Mouse (Mus musculus) intestine, embryonic 16.5 days (tissue): Measurements from ENCODE around the gene Gp5. TPM values are rescaled to one million over a fixed set of nuclear protein-coding genes. Genes with fewer than 3 reads are reported as not detected.
A peak's percentile ranks its signal among the peaks of the same experiment; 100 is the strongest.

Source experiments
- ATAC-seq: fragments of 200-750 bp; cut with Nextera tagmentation; 2 replicates; pipeline ENCODE4 v1.8.0; 2017; ENCODE audit warnings: moderate TSS enrichment, moderate library complexity
- H3K27ac ChIP-seq: fragments of 300-500 bp; sonication (generic); 2 replicates; pipeline ENCODE4 v1.5.1; 2014; ENCODE audit warnings: mild to moderate bottlenecking, low read length
- H3K27me3 ChIP-seq: fragments of 300-500 bp; sonication (generic); replicated peaks from 2 replicates; pipeline ENCODE4 v1.6.1; 2014; ENCODE audit warnings: low read length, control low read depth, mixed read lengths; ENCODE audit not compliant: control insufficient read depth, insufficient read depth
- H3K36me3 ChIP-seq: fragments of 300-500 bp; sonication (generic); 2 replicates; pipeline ENCODE4 v1.6.1; 2014; ENCODE audit warnings: low read length, control low read depth; ENCODE audit not compliant: control insufficient read depth, insufficient read depth
- H3K4me1 ChIP-seq: fragments of 300-500 bp; sonication (generic); 2 replicates; pipeline ENCODE4 v1.6.1; 2014; ENCODE audit warnings: low read length, control low read depth, mixed read lengths; ENCODE audit not compliant: control insufficient read depth, insufficient read depth
- H3K4me2 ChIP-seq: fragments of 300-500 bp; sonication (generic); 2 replicates; pipeline ENCODE4 v1.6.1; 2014; ENCODE audit warnings: low read depth, low read length, control low read depth
- H3K4me3 ChIP-seq: fragments of 300-500 bp; sonication (generic); 2 replicates; pipeline ENCODE4 v1.5.1; 2014; ENCODE audit warnings: mild to moderate bottlenecking, low read length
- H3K9ac ChIP-seq: fragments of 300-500 bp; sonication (generic); 2 replicates; pipeline ENCODE4 v1.6.1; 2014; ENCODE audit warnings: low read depth, low read length
- H3K9me3 ChIP-seq: fragments of 300-500 bp; sonication (generic); 2 replicates; pipeline ENCODE4 v1.6.1; 2016; ENCODE audit warnings: low read length, control low read depth; ENCODE audit not compliant: control insufficient read depth
- WGBS: fragments of 180-500 bp; shearing (Covaris S2); extraction: QIAGEN DNeasy Blood & Tissue Kit; methylation state at CpG from one replicate; pipeline ENCODE4 v1.1.7; 2014; 5-methylcytosine and 5-hydroxymethylcytosine counted together
- polyA plus RNA-seq: library from polyadenylated mRNA; unstranded; fragments of >200 nt; fragmentation: Nextera tagmentation; extraction: Ambion mirVana; gene quantifications from 2 replicates; pipeline ENCODE4 v1.2.1, GENCODE M21; 2015

The Gp5 gene
- polyA plus RNA-seq, 1 experiment from 2014 or later = 0.42 TPM

DNA sequence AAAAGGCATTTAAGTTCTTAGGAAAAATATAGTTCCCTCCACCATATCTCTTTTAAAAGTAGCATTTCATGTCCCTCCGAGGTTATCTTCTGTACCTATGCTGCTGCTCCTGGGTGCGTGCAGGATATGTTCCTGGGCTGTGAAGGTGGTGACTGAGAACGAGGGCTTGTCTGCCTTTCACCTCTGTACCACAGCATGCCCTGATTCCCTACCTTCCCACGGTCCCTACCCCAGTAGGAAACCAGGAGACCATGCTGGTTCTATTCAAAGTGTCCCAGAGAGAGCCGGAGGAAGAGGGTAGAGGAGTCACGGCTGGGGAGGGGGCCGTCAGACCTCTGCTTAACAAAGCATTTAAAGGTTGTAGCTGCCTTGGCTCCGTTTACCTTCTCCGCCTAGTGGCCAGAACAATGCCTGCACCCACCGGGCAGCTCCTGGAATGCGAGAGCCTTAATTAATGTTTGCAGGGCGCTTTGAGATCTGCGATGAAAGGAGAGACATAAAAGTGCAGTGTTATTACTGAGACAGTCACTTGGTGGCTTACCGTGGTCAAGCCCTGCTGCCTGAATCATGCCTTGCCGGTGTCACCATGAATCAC, 26.7 kb downstream of the Gp5 start:
- 3% methylated on average over 15 of the region's 15 CpGs for WGBS
- H3K4me3 ChIP-seq = peak overlapping the region; percentile 1; the same call in 1 of the 2 replicates

DNA sequence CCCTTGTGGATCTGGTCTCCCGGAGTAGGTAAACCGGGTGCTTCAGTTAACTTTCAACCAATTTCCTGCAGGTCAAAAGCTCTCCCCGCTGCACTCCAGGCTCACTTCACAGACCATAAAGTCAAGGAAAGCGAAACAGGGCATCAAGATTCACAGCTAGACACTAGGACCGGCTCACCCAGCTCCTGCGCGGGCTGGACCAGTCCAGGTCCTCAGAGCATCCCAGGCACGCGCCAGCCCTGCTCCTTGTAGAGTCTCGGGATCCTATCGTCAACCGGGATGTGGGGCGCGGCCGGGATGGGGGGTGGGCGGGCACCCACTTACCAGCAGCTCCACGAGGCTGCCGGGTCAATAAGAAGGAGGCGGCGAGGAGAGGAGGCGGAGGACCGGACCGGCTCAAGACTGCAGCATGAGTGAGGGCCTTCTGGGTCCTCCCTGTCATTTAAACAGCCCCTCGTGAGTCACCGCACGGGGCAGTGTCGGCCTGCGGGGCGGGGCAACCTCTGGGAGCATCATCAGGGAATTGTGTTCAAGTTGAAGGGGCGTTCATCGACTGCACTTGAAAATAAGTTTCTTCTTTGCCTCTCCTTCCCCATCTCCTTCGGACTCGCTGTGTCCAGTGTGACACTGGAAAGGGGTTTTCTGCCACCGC, 27.6 kb downstream of the Gp5 start, which contains the start of gene Lrrc15:
Lrrc15 (minus strand) TSS at position 413 of the 652 bp plus-strand sequence.
- no peak within 1 kb of the TSS for H3K27ac ChIP-seq
- WGBS = 5% methylated on average over 34 of the region's 34 CpGs
- peak within 1 kb of the TSS; percentile 34 for H3K4me3 ChIP-seq
- no peaks in the 10 kb centered on the region for H3K9me3 ChIP-seq
- H3K36me3 ChIP-seq = no peaks in the 10 kb centered on the region
- ATAC-seq = peak; percentile 39; the same call in 1 of the 2 replicates
- H3K4me2 ChIP-seq = peak within 1 kb of the TSS; percentile 56
- no peaks in the 10 kb centered on the region; the same call in 1 of the 2 replicates for H3K27me3 ChIP-seq
- H3K4me1 ChIP-seq = peaks cover 26% of the 10 kb centered on the region
- peak within 1 kb of the TSS; percentile 55 for H3K9ac ChIP-seq

More for the DNA sequence above, 26.7 kb downstream of the Gp5 start:
- Histone ChIP-seq H3K4me2 (peak overlapping the region; percentile 36), H3K4me1 (peaks cover 26% of the 10 kb centered on the region), H3K9ac (peak overlapping the region; percentile 49; the same call in 1 of the 2 replicates), H3K36me3 (no peaks in the 10 kb centered on the region), H3K27ac (no peak overlapping the region), H3K9me3 (no peaks in the 10 kb centered on the region), H3K27me3 (no peaks in the 10 kb centered on the region; the same call in 1 of the 2 replicates)
- ATAC-seq = peak; percentile 43; the same call in 1 of the 2 replicates

DNA sequence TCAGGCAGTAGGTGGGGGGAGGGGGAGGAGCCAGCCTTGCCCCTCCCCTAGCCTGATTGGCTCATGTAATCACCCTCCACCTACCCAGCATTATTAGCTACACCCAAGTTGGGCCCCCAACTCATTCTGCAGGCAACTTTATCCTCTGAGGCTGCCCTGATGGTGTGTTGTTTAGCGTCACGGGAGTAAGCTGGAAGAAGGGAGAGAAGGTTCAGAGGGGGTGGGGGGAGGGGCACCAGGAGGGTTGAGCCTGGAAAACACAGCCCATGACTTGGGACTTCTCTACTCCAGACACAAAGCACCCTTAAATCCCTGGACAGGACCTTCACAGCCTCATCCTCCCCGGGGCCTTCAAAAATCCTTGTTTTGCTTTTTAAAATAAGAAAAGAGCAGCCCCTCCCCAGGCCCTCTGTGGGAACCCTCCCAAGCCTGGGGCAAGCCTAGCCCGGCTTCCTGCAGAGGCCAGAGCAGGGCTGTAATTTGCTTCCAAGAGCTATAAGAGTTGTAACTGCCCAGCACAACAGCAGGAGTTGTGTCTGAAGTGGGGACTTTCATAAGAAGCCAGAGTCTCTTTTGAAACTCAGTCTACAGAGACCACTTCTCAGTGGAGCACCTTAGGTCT, 29.8 kb downstream of the Gp5 start:
- Histone ChIP-seq H3K27me3 (no peaks in the 10 kb centered on the region; the same call in 1 of the 2 replicates), H3K4me1 (peaks cover 23% of the 10 kb centered on the region), H3K4me3 (no peak overlapping the region), H3K27ac (no peak overlapping the region), H3K36me3 (no peaks in the 10 kb centered on the region), H3K9me3 (no peaks in the 10 kb centered on the region), H3K9ac (no peak overlapping the region), H3K4me2 (no peak overlapping the region)
- no peak for ATAC-seq
- 21% methylated on average over 4 of the region's 4 CpGs for WGBS

DNA sequence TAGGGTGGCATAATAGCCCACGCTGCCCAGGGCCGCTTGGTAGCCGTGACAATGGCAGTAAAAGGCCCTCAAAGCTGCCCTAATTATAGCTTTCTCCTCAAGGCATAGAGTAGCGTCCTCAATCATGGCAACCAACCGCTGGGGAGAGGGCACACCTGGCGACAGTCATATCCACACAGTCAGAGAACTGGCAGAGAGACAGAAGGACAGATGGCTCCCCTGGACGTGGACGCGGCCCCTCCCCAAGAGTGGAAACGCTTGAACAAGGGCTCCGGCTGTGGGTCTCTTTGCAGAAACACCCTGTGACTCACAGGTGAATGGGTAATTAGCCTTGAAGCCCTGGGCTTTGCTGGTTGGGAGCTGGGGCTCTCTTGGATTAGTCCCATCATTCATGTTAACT, 32.2 kb downstream of the Gp5 start:
- Histone ChIP-seq H3K4me2 (no peak overlapping the region), H3K36me3 (no peaks in the 10 kb centered on the region), H3K9ac (no peak overlapping the region), H3K27me3 (no peaks in the 10 kb centered on the region; the same call in 1 of the 2 replicates), H3K4me3 (no peak overlapping the region), H3K27ac (no peak overlapping the region), H3K9me3 (no peaks in the 10 kb centered on the region), H3K4me1 (peaks cover 16% of the 10 kb centered on the region)
- ATAC-seq = no peak
- WGBS = 74% methylated on average over 11 of the region's 11 CpGs

DNA sequence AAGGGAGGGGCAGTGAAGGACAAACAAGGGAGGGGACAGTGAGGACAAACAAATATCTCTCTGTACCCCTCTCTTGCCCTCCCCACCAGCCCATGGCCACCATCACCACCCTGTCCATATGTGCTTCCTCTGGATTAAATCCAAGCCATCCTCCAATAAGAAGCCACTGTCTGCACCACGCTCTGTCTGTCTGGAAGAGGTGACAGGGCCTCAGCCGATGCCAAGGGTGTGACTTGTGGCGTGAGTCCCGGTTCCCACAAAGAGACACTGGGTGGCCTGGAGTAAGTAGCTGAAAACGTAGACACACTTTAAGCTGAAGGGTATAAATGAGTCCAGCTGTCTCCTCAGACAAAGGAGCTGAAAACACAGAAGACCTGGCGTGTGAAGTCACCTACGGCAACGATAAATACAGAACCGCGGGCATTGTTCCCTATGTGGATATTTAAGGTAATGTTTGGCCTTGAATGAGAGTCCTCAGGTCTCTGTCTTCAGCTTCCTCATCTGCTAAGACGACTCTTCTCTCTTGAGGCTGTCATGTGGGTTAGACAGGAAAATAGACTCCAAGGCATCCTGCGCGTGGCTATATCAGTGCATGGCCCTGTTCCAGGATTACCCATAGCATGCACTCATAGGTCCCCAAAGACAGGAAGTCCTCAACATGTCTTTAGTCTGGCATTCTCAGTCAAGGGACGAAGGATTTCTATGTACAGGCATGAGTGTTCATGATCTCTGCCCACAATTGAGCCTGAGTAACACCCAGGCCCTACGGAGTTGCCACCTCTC, 34.8 kb downstream of the Gp5 start:
- H3K9ac ChIP-seq = no peak overlapping the region
- H3K4me2 ChIP-seq = no peak overlapping the region
- ATAC-seq = no peak
- no peaks in the 10 kb centered on the region for H3K36me3 ChIP-seq
- peaks cover 3% of the 10 kb centered on the region; the same call in 1 of the 2 replicates for H3K4me1 ChIP-seq
- H3K27me3 ChIP-seq = no peaks in the 10 kb centered on the region
- H3K27ac ChIP-seq = no peak overlapping the region
- 76% methylated on average over 15 of the region's 15 CpGs for WGBS
- H3K9me3 ChIP-seq = no peaks in the 10 kb centered on the region
- H3K4me3 ChIP-seq = no peak overlapping the region

DNA sequence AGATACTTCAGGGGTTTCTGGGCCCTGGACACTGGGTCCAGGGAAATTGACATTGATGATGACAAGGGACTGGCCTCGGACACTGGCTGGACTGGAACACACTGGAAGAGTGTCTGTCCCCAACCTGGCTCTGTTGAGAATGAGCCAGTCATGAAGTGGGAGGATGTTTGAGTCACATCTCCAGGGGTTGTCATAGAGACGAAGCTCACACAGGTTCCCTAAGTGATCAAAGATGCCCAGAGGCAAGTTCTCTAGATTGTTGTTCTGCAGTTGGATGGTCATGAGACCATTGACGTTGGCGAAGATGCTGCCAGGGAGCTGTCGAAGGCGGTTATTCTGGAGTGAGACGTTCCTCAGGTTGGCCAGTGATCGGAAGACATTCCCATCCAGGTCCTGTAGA, 37.5 kb downstream of the Gp5 start:
- no peak overlapping the region for H3K4me3 ChIP-seq
- H3K9ac ChIP-seq = no peak overlapping the region
- H3K9me3 ChIP-seq = no peaks in the 10 kb centered on the region
- no peak overlapping the region for H3K27ac ChIP-seq
- no peak for ATAC-seq
- H3K27me3 ChIP-seq = no peaks in the 10 kb centered on the region
- no peak overlapping the region for H3K4me2 ChIP-seq
- no peaks in the 10 kb centered on the region for H3K36me3 ChIP-seq
- no peaks in the 10 kb centered on the region for H3K4me1 ChIP-seq
- 91% methylated on average over 8 of the region's 8 CpGs for WGBS

DNA sequence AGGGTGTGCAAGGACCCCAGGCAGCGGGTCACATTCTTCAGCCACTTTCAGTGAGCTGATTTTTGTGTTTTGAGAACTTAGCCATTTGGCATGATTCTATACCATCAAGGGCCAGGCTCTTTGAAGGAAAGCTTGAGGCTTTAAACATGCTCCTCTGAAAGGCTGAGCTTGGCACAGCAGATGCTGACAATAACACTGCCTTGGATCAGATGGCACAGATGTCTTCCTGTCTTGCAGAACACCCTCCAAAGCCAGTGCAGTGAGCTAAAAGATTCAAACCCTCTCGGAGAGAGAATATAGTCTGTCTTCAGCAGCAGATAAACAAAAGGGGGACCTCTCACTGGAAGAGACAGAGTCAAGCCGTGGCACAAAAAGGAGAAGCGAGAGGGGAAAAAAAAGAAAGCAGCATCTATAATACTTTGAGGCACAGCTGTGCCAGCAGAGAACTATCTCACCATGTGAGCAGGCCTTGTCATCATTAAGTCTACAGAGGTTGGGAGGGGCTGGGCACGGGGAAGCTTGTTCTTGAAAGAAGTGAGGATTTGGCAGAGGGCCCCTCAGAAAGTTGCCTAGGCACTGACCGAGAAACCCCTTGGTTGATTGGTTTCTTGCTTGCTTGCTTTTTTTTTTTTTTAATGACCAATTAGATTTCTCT, 38.5 kb downstream of the Gp5 start:
- Histone ChIP-seq H3K4me2 (no peak overlapping the region), H3K9me3 (no peaks in the 10 kb centered on the region), H3K36me3 (no peaks in the 10 kb centered on the region), H3K9ac (no peak overlapping the region), H3K4me3 (no peak overlapping the region), H3K4me1 (0 out of 2 replicates have a peak, but pooled peaks cover 3% of the 10 kb centered on the region), H3K27ac (no peak overlapping the region), H3K27me3 (no peaks in the 10 kb centered on the region)
- no peak for ATAC-seq
- 55% methylated on average over 6 of the region's 6 CpGs for WGBS

DNA sequence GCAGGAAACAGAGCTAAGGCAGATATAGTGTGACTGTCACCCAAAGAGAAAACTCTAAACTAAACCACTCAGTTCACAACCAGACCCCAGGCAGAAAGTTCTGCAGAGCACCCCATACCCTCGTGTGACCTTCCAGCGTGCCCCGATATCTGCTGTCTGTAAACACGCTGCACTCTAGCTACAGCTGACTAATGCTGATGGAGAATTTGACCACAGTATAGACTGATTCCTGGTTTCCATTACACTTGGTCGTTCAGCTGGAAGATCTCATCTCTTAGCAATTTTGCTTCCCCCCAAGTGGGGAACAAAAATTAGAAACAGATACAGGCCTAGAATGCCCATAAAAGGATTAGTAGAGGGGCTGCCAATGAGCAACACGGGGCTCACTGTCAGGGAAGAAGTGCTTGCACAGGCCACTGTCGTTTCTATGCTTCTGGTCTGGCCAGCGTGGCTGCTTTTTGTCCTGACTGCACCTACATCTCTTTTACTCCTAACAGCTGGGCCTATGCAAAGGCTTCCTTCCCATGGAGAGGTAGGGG, 39.3 kb downstream of the Gp5 start:
- H3K4me2 ChIP-seq = no peak overlapping the region
- WGBS = 47% methylated on average over 8 of the region's 8 CpGs
- H3K27ac ChIP-seq = 0 out of 2 replicates have a peak overlapping the region, but pooled peaks have one; percentile 6
- no peaks in the 10 kb centered on the region for H3K27me3 ChIP-seq
- H3K4me3 ChIP-seq = no peak overlapping the region
- H3K9ac ChIP-seq = no peak overlapping the region
- H3K36me3 ChIP-seq = no peaks in the 10 kb centered on the region
- H3K9me3 ChIP-seq = no peaks in the 10 kb centered on the region
- ATAC-seq = no peak
- H3K4me1 ChIP-seq = 0 out of 2 replicates have a peak, but pooled peaks cover 3% of the 10 kb centered on the region
